Mouse (Mus musculus) midbrain, embryonic 15.5 days (tissue): ENCODE measurements at regions not wholly inside any gene's neighbourhood (a gene's known extent, or its start where the extent isn't known, plus 50 kb on each side); places are given as distances from the start of the nearest gene placed in this dataset.
A peak's percentile ranks its signal among the peaks of the same experiment; 100 is the strongest.

Experiments used
- ATAC-seq: fragments of 200-750 bp; cut with Nextera tagmentation; replicated peaks from 2 replicates; pipeline ENCODE4 v1.8.0; 2017; ENCODE audit warnings: moderate TSS enrichment
- H3K27ac ChIP-seq: fragments of 300-500 bp; sonication (generic); 2 replicates; pipeline ENCODE4 v1.5.1; 2015; ENCODE audit warnings: mild to moderate bottlenecking, inconsistent platforms
- H3K27me3 ChIP-seq: fragments of 300-500 bp; sonication (generic); replicated peaks from 2 replicates; pipeline ENCODE4 v1.6.1; 2015; ENCODE audit warnings: inconsistent platforms
- H3K36me3 ChIP-seq: fragments of 300-500 bp; sonication (generic); replicated peaks from 2 replicates; pipeline ENCODE4 v1.6.1; 2015; ENCODE audit warnings: inconsistent platforms
- H3K4me1 ChIP-seq: fragments of 300-500 bp; sonication (generic); 2 replicates; pipeline ENCODE4 v1.6.1; 2015; ENCODE audit warnings: inconsistent platforms
- H3K4me2 ChIP-seq: fragments of 300-500 bp; sonication (generic); 2 replicates; pipeline ENCODE4 v1.6.1; 2015; ENCODE audit warnings: inconsistent platforms, mild to moderate bottlenecking, moderate library complexity
- H3K4me3 ChIP-seq: fragments of 300-500 bp; sonication (generic); 2 replicates; pipeline ENCODE4 v1.5.1; 2015; ENCODE audit warnings: mild to moderate bottlenecking, inconsistent platforms
- H3K9ac ChIP-seq: fragments of 300-500 bp; sonication (generic); 2 replicates; pipeline ENCODE4 v1.6.1; 2015; ENCODE audit warnings: mild to moderate bottlenecking, inconsistent platforms
- H3K9me3 ChIP-seq: fragments of 300-500 bp; sonication (generic); 2 replicates; pipeline ENCODE4 v1.6.1; 2016; ENCODE audit warnings: inconsistent platforms
- WGBS: fragments of 180-500 bp; shearing (Covaris S2); methylation state at CpG from one replicate; pipeline ENCODE4 v1.1.7; 2015; ENCODE audit warnings: mixed read lengths; 5-methylcytosine and 5-hydroxymethylcytosine counted together

DNA sequence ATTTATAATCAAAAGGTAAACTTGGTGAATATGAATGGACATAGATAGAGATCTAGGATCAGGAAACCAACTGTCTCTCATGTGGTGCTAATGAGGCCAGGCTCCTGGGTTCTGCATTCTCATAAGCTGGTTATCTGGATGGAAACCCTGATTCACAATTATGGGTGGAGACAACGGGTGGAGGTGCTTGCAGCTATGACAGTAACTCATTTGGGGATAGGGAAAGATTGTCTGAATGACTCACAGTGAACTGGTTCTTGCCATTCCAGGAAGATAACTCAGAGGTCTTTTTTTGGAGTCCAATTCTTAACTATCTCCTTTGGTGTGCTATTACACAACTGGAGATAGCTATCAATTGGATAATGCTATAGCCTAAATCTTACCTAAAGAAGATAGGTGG lies 95.7 kb upstream of the Ubash3b start:
- no peaks in the 10 kb centered on the region for H3K36me3 ChIP-seq
- ATAC-seq = no peak

GRCm38 (mm10) chr9:41242372-41242771 lies 80.9 kb upstream of the Ubash3b start:
- no peaks in the 10 kb centered on the region for H3K36me3 ChIP-seq
- 88% methylated on average over 7 of the region's 7 CpGs for WGBS
- H3K27me3 ChIP-seq = no peaks in the 10 kb centered on the region
- no peak overlapping the region for H3K4me3 ChIP-seq
- H3K4me2 ChIP-seq = no peak overlapping the region
- no peak overlapping the region for H3K9ac ChIP-seq
- no peak overlapping the region for H3K27ac ChIP-seq
- no peak for ATAC-seq
- no peaks in the 10 kb centered on the region for H3K4me1 ChIP-seq
- H3K9me3 ChIP-seq = no peaks in the 10 kb centered on the region

More for the DNA sequence above, 95.7 kb upstream of the Ubash3b start:
- Histone ChIP-seq H3K9me3 (no peaks in the 10 kb centered on the region), H3K27me3 (no peaks in the 10 kb centered on the region), H3K9ac (no peak overlapping the region), H3K27ac (no peak overlapping the region), H3K4me3 (no peak overlapping the region), H3K4me2 (no peak overlapping the region), H3K4me1 (no peaks in the 10 kb centered on the region)
- WGBS = 75% methylated on average over 1 of the region's 1 CpGs

DNA sequence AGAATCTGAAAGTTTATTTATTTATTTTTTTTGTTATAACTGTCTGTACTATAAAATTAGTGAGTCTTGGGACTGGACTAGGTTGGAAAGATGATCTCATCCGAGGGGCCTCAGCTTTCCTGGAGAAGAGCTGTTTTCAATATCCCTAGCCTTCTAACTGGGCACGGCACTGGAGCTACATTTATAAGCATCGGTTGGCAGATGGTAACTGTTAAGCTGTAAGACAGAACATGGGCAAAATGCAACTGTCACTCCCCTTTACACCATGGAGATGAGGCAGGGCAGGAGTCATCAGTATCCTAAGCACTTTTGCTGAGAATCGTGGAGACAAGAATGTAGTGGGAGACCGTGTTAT lies 77.6 kb upstream of the Ubash3b start:
- Histone ChIP-seq H3K27me3 (no peaks in the 10 kb centered on the region), H3K4me2 (no peak overlapping the region), H3K9ac (no peak overlapping the region), H3K4me3 (no peak overlapping the region), H3K9me3 (no peaks in the 10 kb centered on the region), H3K27ac (no peak overlapping the region), H3K4me1 (no peaks in the 10 kb centered on the region), H3K36me3 (no peaks in the 10 kb centered on the region)
- ATAC-seq = no peak
- WGBS = 81% methylated on average over 5 of the region's 5 CpGs

- Histone ChIP-seq H3K9ac (no peak overlapping the region), H3K27ac (no peak overlapping the region), H3K9me3 (no peaks in the 10 kb centered on the region), H3K27me3 (no peaks in the 10 kb centered on the region), H3K4me2 (no peak overlapping the region), H3K4me1 (no peaks in the 10 kb centered on the region), H3K36me3 (no peaks in the 10 kb centered on the region), H3K4me3 (no peak overlapping the region)
- 73% methylated on average over 5 of the region's 5 CpGs for WGBS
- ATAC-seq = no peak
Observed at GRCm38 (mm10) chr9:41238395-41239096, 77.0 kb upstream of the Ubash3b start.

- H3K36me3 ChIP-seq = no peaks in the 10 kb centered on the region
- no peak for ATAC-seq
- H3K9ac ChIP-seq = no peak overlapping the region
- H3K9me3 ChIP-seq = no peaks in the 10 kb centered on the region
- no peak overlapping the region for H3K27ac ChIP-seq
- H3K4me1 ChIP-seq = no peaks in the 10 kb centered on the region
- H3K27me3 ChIP-seq = no peaks in the 10 kb centered on the region
- WGBS = 44% methylated on average over 5 of the region's 5 CpGs
- H3K4me2 ChIP-seq = no peak overlapping the region
- H3K4me3 ChIP-seq = no peak overlapping the region
Observed at GRCm38 (mm10) chr9:41237265-41237664, 75.8 kb upstream of the Ubash3b start.

- Histone ChIP-seq H3K9me3 (no peaks in the 10 kb centered on the region), H3K36me3 (no peaks in the 10 kb centered on the region), H3K4me3 (peak overlapping the region; percentile 42), H3K27ac (peak overlapping the region; percentile 94), H3K27me3 (no peaks in the 10 kb centered on the region), H3K4me2 (peak overlapping the region; percentile 78), H3K9ac (peak overlapping the region; percentile 61), H3K4me1 (peaks cover 26% of the 10 kb centered on the region)
- 8% methylated on average over 5 of the region's 5 CpGs for WGBS
- ATAC-seq = no peak; the same call in 1 of the 2 replicates
Observed at GRCm38 (mm10) chr9:41229225-41229582, 67.7 kb upstream of the Ubash3b start.

DNA sequence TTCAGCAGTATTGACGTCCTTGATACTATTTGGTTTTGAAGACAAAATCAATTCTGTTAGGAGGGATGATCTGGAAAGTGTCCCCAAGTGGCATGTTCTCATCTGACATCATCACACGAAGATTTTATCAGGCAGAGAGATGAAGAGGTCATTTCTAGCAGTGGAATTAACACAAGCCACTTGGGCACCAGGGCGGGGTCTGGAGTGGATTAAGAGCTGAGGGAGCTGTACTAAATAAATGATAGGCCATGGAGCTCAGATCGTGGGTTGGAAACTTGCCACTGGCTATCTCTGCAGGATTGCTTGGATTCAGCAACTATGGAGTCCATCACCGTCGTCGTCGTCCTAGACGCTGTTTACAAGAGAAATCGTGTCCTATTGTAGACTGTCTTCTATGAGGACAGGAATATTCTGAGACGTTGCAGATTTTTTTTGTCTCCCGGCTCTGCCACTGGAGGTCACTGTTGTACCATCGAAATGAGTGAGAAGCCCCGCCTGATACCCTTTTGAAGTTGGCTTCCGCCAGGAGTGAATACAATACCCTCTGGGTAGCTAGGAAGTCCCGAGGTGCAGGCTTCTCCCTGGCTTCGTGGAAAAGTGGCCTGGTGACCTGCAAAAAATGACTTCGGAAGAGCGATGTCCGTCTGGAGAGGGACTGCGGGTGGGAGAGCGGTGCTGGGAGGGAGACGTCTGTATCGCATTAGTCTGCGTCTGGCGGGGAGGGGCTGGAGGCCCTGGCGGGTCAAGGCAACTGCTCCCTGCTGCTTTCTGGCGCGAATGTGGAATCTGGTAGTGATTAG lies 67.1 kb upstream of the Ubash3b start:
- peaks cover 26% of the 10 kb centered on the region for H3K4me1 ChIP-seq
- no peaks in the 10 kb centered on the region for H3K36me3 ChIP-seq
- peak overlapping the region; percentile 78 for H3K4me2 ChIP-seq
- WGBS = 5% methylated on average over 29 of the region's 29 CpGs
- peak; percentile 94 for ATAC-seq
- peak overlapping the region; percentile 94 for H3K27ac ChIP-seq
- H3K4me3 ChIP-seq = peak overlapping the region; percentile 42
- H3K9me3 ChIP-seq = no peaks in the 10 kb centered on the region
- H3K27me3 ChIP-seq = no peaks in the 10 kb centered on the region
- H3K9ac ChIP-seq = peak overlapping the region; percentile 61

- 56% methylated on average over 11 of the region's 11 CpGs for WGBS
- no peak overlapping the region for H3K27ac ChIP-seq
- ATAC-seq = no peak
- peaks cover 7% of the 10 kb centered on the region for H3K4me1 ChIP-seq
- no peaks in the 10 kb centered on the region for H3K36me3 ChIP-seq
- no peak overlapping the region for H3K9ac ChIP-seq
- H3K4me3 ChIP-seq = no peak overlapping the region
- no peak overlapping the region for H3K4me2 ChIP-seq
- H3K27me3 ChIP-seq = no peaks in the 10 kb centered on the region
- no peaks in the 10 kb centered on the region for H3K9me3 ChIP-seq
Observed at GRCm38 (mm10) chr9:41223406-41223805, 61.9 kb upstream of the Ubash3b start.

GRCm38 (mm10) chr9:41222346-41223015 lies 61.0 kb upstream of the Ubash3b start:
- no peak overlapping the region for H3K9ac ChIP-seq
- H3K36me3 ChIP-seq = no peaks in the 10 kb centered on the region
- H3K4me2 ChIP-seq = no peak overlapping the region
- no peak for ATAC-seq
- no peaks in the 10 kb centered on the region for H3K9me3 ChIP-seq
- no peak overlapping the region for H3K4me3 ChIP-seq
- H3K4me1 ChIP-seq = 0 out of 2 replicates have a peak, but pooled peaks cover 2% of the 10 kb centered on the region
- no peaks in the 10 kb centered on the region for H3K27me3 ChIP-seq
- 91% methylated on average over 16 of the region's 16 CpGs for WGBS
- H3K27ac ChIP-seq = no peak overlapping the region

- Histone ChIP-seq H3K4me3 (no peak overlapping the region), H3K9ac (no peak overlapping the region), H3K4me2 (no peak overlapping the region), H3K27ac (no peak overlapping the region), H3K27me3 (no peaks in the 10 kb centered on the region), H3K4me1 (0 out of 2 replicates have a peak, but pooled peaks cover 2% of the 10 kb centered on the region), H3K36me3 (no peaks in the 10 kb centered on the region), H3K9me3 (no peaks in the 10 kb centered on the region)
- 83% methylated on average over 4 of the region's 4 CpGs for WGBS
- no peak for ATAC-seq
Observed at GRCm38 (mm10) chr9:41221110-41221790, 59.8 kb upstream of the Ubash3b start.

GRCm38 (mm10) chr9:41220105-41220669 lies 58.7 kb upstream of the Ubash3b start:
- Histone ChIP-seq H3K9ac (no peak overlapping the region), H3K27me3 (no peaks in the 10 kb centered on the region), H3K4me3 (no peak overlapping the region), H3K4me1 (0 out of 2 replicates have a peak, but pooled peaks cover 2% of the 10 kb centered on the region), H3K27ac (no peak overlapping the region), H3K4me2 (no peak overlapping the region), H3K9me3 (no peaks in the 10 kb centered on the region), H3K36me3 (no peaks in the 10 kb centered on the region)
- 96% methylated on average over 3 of the region's 3 CpGs for WGBS
- no peak for ATAC-seq

DNA sequence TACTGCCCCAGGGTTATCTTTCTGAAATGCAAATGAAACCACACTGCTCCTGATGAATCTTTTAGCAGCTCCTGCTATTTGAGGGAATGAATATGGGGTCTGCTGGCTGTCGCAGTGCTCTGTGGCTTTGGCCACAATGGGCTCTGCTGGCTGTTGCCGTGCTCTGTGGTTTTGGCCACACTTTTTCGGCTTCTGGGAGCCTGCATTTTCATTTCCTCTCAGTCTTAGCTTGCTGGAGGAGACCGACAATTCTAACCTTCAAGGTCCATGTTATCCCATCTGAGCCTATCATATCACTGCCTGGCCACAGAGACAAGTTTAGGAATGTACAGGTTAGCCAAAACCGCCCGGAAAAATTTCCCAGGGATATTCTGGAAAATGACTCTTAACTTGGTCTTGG lies 57.2 kb upstream of the Ubash3b start:
- Histone ChIP-seq H3K36me3 (no peaks in the 10 kb centered on the region), H3K27me3 (no peaks in the 10 kb centered on the region), H3K4me2 (no peak overlapping the region), H3K4me1 (0 out of 2 replicates have a peak, but pooled peaks cover 2% of the 10 kb centered on the region), H3K27ac (peak overlapping the region; percentile 63), H3K9me3 (no peaks in the 10 kb centered on the region), H3K4me3 (no peak overlapping the region), H3K9ac (no peak overlapping the region)
- 81% methylated on average over 6 of the region's 6 CpGs for WGBS
- ATAC-seq = no peak
